Mouse (Mus musculus) olfactory bulb, adult 2 months (tissue): Measurements from ENCODE around the gene Inpp5f. TPM values are rescaled to one million over a fixed set of nuclear protein-coding genes. Genes with fewer than 3 reads are reported as not detected.
A peak's percentile ranks its signal among the peaks of the same experiment; 100 is the strongest.
"Not testable (repeated sequence)": the region's sequence is repeated elsewhere in the genome, so short reads cannot be mapped to it uniquely, and the experiment has no call there.

Source experiments
- H3K27ac ChIP-seq: fragments of 200-500 bp; 2 replicates; pipeline ENCODE4 v1.5.1; 2012; ENCODE audit warnings: low read depth, low read length; ENCODE audit not compliant: insufficient read depth
- H3K4me1 ChIP-seq: fragments of 200-500 bp; 2 replicates; pipeline ENCODE4 v1.6.1; 2012; ENCODE audit warnings: low read length; ENCODE audit not compliant: control insufficient read depth, insufficient read depth
- H3K4me3 ChIP-seq: fragments of 200-500 bp; 2 replicates; pipeline ENCODE4 v1.5.1; 2012; ENCODE audit warnings: mild to moderate bottlenecking, low read depth, low read length, moderate library complexity; ENCODE audit not compliant: insufficient read depth
- CTCF ChIP-seq: fragments of 200-500 bp; IDR thresholded peaks from 2 replicates; pipeline ENCODE4 v1.5.1; 2012; ENCODE audit warnings: low read depth, mild to moderate bottlenecking, low read length, moderate library complexity; ENCODE audit not compliant: insufficient read depth
- POLR2A ChIP-seq: fragments of 200-500 bp; IDR thresholded peaks from 2 replicates; pipeline ENCODE4 v1.6.1; 2012; ENCODE audit warnings: mild to moderate bottlenecking, low read depth, low read length, moderate library complexity; ENCODE audit not compliant: insufficient read depth
- WGBS: fragments of 180-500 bp; shearing (Covaris S2); methylation state at CpG from one replicate; pipeline ENCODE4 v1.1.7; 2018; 5-methylcytosine and 5-hydroxymethylcytosine counted together
- polyA plus RNA-seq: library from polyadenylated mRNA; stranded (reverse); fragments of >200 nt; gene quantifications from 2 replicates; pipeline ENCODE4 v1.2.4, GENCODE M21; 2012; ENCODE audit warnings: low replicate concordance; ENCODE audit not compliant: missing spikeins, insufficient read depth, insufficient read length

Gene Inpp5f
- polyA plus RNA-seq, result not detected in 2 replicates

DNA sequence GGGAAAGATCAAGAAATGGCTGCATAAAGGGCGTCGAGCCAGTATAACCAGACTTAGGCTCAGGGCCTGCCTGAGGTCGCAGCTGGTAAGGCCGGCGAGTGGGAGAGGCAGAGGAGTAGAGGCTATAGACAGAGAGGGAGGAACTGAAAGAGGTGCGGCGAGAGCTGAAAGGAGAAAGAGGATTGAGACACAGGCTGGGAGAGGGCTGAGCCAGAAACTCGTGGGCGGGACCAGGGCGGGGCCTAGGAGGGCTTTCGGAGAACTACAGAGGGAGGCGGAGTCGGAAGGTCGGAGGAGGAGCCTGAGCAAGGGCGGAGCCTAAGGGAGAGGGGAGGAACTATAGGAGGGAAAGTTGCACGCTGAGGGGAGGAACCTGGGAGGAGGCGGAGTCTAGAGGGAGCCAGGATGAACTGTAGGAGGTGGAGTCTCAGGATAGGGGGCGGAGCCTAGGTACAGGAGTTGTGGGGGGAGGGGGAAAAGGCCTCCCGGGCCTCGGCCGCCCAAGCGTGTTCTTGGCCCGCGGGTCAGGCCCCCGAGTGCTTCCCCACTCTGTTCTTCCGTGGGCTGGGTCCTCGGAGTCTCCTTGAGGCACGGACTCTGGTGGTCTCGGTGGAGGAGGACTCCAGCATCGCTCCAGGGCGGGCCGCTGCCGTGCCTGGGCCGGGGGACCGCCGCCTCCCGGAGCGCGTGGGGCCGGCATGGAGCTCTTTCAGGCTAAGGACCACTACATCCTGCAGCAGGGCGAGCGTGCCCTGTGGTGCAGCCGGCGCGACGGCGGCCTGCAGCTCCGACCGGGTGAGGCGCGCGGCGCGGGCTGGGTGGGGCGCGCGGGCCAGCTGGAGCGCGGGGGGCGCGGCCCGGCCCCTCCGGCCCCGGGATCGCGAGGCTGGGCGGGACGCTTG lies at the start of gene Inpp5f:
Gene Inpp5f (plus strand): TSS at position 432 of the 902 bp plus-strand sequence.
- peaks cover 6% of the 10 kb centered on the region for H3K4me1 ChIP-seq
- 0 out of 2 replicates have a peak, but pooled peaks have one; percentile 16 for TF ChIP-seq POLR2A
- no peak for TF ChIP-seq CTCF
- 1% methylated on average over 66 of the region's 68 CpGs for WGBS

DNA sequence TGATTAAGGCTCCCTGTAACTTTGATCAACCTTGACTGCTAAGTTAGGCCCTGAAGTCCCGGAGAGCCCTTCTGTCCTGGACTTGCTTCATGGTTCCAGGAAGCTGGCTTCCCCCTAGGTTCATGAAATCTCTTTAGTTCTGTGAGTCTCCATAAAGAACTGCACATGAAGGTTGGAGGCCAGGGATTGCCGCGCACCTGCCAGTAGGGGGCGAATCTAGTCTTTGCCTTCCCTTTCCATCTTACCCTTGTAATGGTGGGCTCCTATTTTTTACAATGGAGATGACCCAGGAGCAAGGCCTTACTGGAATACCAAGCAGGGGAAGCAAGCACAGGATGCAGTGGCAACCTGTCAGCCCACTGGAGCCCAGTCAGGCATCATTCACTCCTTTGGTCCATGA lies 47.8 kb upstream of the Inpp5f start:
- Histone ChIP-seq H3K27ac (no peak overlapping the region), H3K4me1 (no peaks in the 10 kb centered on the region), H3K4me3 (no peak overlapping the region)
- no peak for TF ChIP-seq POLR2A
- no peak for TF ChIP-seq CTCF
- WGBS, result 51% methylated on average over 4 of the region's 4 CpGs

More for the DNA sequence above, at the start of gene Inpp5f:
- H3K4me3 ChIP-seq, result peak within 1 kb of the TSS; percentile 69
- H3K27ac ChIP-seq, result peak within 1 kb of the TSS; percentile 85

- Histone ChIP-seq H3K4me3 (no peak overlapping the region), H3K4me1 (no peaks in the 10 kb centered on the region), H3K27ac (no peak overlapping the region)
- TF ChIP-seq POLR2A (no peak), CTCF (no peak)
- 86% methylated on average over 7 of the region's 7 CpGs for WGBS
Observed at GRCm38 (mm10) chr7:128566311-128566710, 44.8 kb upstream of the Inpp5f start.

GRCm38 (mm10) chr7:128567561-128568244 lies 43.4 kb upstream of the Inpp5f start:
- Histone ChIP-seq H3K4me1 (no peaks in the 10 kb centered on the region), H3K27ac (no peak overlapping the region), H3K4me3 (no peak overlapping the region)
- 93% methylated on average over 8 of the region's 8 CpGs for WGBS
- no peak for TF ChIP-seq CTCF
- no peak for TF ChIP-seq POLR2A

DNA sequence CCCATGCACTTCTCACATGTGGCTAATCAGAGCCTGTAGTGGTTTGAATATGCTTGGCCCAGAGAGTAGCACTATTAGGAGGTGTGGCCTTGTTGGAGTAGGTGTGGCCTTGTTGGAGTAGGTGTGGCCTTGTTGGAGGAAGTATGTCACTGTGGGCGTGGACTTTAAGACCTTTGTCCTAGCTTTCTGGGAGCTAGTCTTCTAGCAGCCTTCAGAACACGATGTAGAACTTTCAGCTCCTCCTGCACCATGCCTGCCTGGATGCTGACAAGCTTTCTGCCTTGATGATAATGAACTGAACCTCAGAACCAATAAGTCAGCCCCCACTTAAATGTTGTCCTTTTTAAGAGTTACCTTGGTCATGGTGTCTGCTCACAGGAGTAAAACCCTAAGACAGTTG lies 41.7 kb upstream of the Inpp5f start:
- not testable (repeated sequence) for H3K4me3 ChIP-seq, H3K27ac ChIP-seq, H3K4me1 ChIP-seq
- WGBS, result 91% methylated on average over 2 of the region's 2 CpGs

DNA sequence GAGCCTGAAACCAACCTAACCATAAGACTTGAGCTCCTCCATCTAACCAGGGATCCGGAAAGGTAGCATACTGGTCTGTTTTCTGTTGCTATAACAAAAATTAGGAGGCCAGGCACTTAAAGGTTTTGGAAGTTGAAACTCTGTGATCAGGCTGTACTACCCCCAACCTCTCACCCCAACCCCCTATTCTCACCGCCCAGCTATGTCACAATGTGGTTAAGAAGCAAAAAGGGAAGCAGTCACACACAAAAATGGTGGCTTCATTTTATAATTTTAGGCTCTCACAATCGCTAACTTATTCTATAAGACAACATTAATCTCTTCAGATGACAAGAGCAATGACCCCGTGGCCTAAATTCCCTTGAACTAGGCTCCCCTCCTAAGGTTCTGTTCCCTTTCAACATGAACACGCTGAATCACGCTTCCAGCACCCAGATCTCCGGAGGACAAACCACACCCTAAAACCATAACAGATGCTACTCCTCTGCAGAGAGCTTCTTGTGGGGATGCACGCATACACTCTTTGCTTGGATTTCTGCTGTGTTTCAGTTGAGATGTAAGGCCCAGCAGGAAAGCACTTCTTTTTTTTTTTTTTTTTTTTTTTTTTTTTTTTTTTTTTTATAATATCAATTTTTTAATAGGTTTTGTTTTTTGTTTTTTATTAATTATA lies 41.0 kb upstream of the Inpp5f start:
- no peak overlapping the region for H3K27ac ChIP-seq
- WGBS, result 97% methylated on average over 8 of the region's 8 CpGs

GRCm38 (mm10) chr7:128570657-128571056 lies 40.5 kb upstream of the Inpp5f start:
- H3K27ac ChIP-seq, H3K4me1 ChIP-seq, H3K4me3 ChIP-seq: not testable (repeated sequence)
- 97% methylated on average over 7 of the region's 7 CpGs for WGBS

More for the DNA sequence above, 41.0 kb upstream of the Inpp5f start:
- Histone ChIP-seq H3K4me3 (no peak overlapping the region), H3K4me1 (no peaks in the 10 kb centered on the region)
- TF ChIP-seq POLR2A, result no peak
- TF ChIP-seq CTCF, result no peak

- no peak for TF ChIP-seq POLR2A
- no peak for TF ChIP-seq CTCF
- no peak overlapping the region for H3K27ac ChIP-seq
- 78% methylated on average over 4 of the region's 4 CpGs for WGBS
- no peak overlapping the region for H3K4me3 ChIP-seq
- no peaks in the 10 kb centered on the region for H3K4me1 ChIP-seq
Observed at GRCm38 (mm10) chr7:128572030-128572429, 39.1 kb upstream of the Inpp5f start.

DNA sequence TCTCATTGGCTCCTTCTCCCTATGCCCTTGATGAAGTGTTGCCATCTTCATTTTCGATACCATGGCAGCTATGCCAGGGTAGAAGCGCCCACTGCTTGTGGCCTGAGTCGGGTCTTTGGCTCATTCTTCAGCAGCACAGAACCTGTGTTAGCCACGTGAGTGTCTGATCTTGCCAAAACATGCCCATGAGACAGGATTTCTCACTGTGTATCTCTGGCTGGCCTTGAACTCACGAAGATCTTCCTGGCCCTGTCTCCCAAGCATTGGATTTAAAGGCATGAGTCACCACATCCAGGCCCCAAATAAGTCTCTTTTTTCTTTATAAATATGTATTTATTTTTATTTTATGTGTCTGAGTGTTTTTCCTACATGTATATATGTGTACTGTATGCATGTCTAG lies 35.9 kb upstream of the Inpp5f start:
- TF ChIP-seq CTCF, result no peak
- TF ChIP-seq POLR2A, result no peak
- H3K4me1 ChIP-seq, result no peaks in the 10 kb centered on the region
- no peak overlapping the region for H3K4me3 ChIP-seq
- no peak overlapping the region for H3K27ac ChIP-seq
- 92% methylated on average over 5 of the region's 5 CpGs for WGBS

- Histone ChIP-seq H3K4me3 (no peak overlapping the region), H3K4me1 (no peaks in the 10 kb centered on the region), H3K27ac (no peak overlapping the region)
- WGBS, result 74% methylated on average over 2 of the region's 2 CpGs
- TF ChIP-seq POLR2A, result no peak
- TF ChIP-seq CTCF, result no peak
Observed at GRCm38 (mm10) chr7:128575794-128576193, 35.3 kb upstream of the Inpp5f start.
